Mouse (Mus musculus): ENCODE data around the gene Insl3.

GRCm38 (mm10) chr8:71731652-71732230 is 42.7 kb downstream of the Insl3 start:
- TF ChIP-seq GATA1 (IDR thresholded peaks at IDR 0.05; ENCODE audit: low read length) (no peak), TAL1 (IDR thresholded peaks at IDR 0.05; ENCODE audit: low read length) (no peak)
